Mouse (Mus musculus) kidney, postnatal 0 days (tissue): Measurements from ENCODE around the gene Fbxl2. TPM values are rescaled to one million over a fixed set of nuclear protein-coding genes. Genes with fewer than 3 reads are reported as not detected.
"Not testable (repeated sequence)": the region's sequence is repeated elsewhere in the genome, so short reads cannot be mapped to it uniquely, and the experiment has no call there.

Source experiments
- ATAC-seq: fragments of 200-750 bp; cut with Nextera tagmentation; replicated peaks from 2 replicates; pipeline ENCODE4 v1.8.0; 2017; ENCODE audit warnings: low read depth, moderate number of reproducible peaks, moderate TSS enrichment, moderate library complexity; ENCODE audit not compliant: low FRiP score
- DNase-seq: peaks from one replicate; pipeline ENCODE4 v3.0.0-alpha.2; 2016; ENCODE audit warnings: low spot score
- H3K27ac ChIP-seq: fragments of 300-500 bp; sonication (generic); 2 replicates; pipeline ENCODE4 v1.5.1; 2014; ENCODE audit warnings: mild to moderate bottlenecking
- H3K27me3 ChIP-seq: fragments of 300-500 bp; sonication (generic); 2 replicates; pipeline ENCODE4 v1.6.1; 2014; ENCODE audit warnings: low read length, mixed read lengths; ENCODE audit not compliant: insufficient read depth
- H3K36me3 ChIP-seq: fragments of 300-500 bp; sonication (generic); 2 replicates; pipeline ENCODE4 v1.6.1; 2014; ENCODE audit warnings: low read length, mixed read lengths; ENCODE audit not compliant: insufficient read depth
- H3K4me1 ChIP-seq: fragments of 300-500 bp; sonication (generic); replicated peaks from 2 replicates; pipeline ENCODE4 v1.6.1; 2014; ENCODE audit warnings: antibody characterized with exemption, low read length, mixed read lengths; ENCODE audit not compliant: insufficient read depth
- H3K4me2 ChIP-seq: fragments of 300-500 bp; sonication (generic); 2 replicates; pipeline ENCODE4 v1.6.1; 2014; ENCODE audit warnings: mild to moderate bottlenecking, low read length, moderate library complexity, mixed read lengths
- H3K4me3 ChIP-seq: fragments of 300-500 bp; sonication (generic); replicated peaks from 2 replicates; pipeline ENCODE4 v1.5.1; 2014; ENCODE audit warnings: low read depth, low read length
- H3K9ac ChIP-seq: fragments of 300-500 bp; sonication (generic); 2 replicates; pipeline ENCODE4 v1.6.1; 2014; ENCODE audit warnings: low read depth, low read length
- H3K9me3 ChIP-seq: fragments of 300-500 bp; sonication (generic); replicated peaks from 2 replicates; pipeline ENCODE4 v1.6.1; 2016; ENCODE audit warnings: low read length, inconsistent platforms, mixed read lengths
- CTCF ChIP-seq: IDR thresholded peaks from 2 replicates; pipeline ENCODE4 v1.5.1; 2016; ENCODE audit warnings: antibody characterized with exemption, low read depth, mild to moderate bottlenecking, moderate library complexity
- WGBS: fragments of 180-500 bp; shearing (Covaris S2); extraction: QIAGEN DNeasy Blood & Tissue Kit; methylation state at CpG from one replicate; pipeline ENCODE4 v1.1.7; 2014; 5-methylcytosine and 5-hydroxymethylcytosine counted together
- polyA plus RNA-seq: library from polyadenylated mRNA; unstranded; fragments of >200 nt; fragmentation: Nextera tagmentation; extraction: Ambion mirVana; gene quantifications from 2 replicates; pipeline ENCODE4 v1.2.1, GENCODE M21; 2015

The Fbxl2 gene
- polyA plus RNA-seq, result 2.8 and 3.4 TPM in 2 replicates

DNA sequence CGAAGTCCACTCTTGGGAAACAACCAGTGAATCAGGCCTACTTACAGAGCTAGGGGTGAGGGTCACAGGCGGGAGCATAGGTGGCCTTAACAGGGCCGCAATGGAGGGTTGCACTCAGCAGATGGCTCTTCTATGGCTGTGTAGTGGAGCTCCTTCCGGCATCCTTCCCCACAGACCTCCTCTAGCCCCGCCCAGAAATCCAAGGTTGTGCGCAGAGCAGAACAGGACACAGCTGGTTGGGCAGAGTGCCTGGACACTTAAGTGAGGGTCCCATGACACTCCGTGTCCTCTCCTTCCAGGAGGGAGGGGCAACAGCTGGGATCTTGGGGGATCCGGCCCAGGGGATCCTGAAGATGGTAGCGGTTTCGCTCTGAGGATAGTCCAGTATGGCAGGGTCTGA, at the start of gene Fbxl2:
TSS of gene Fbxl2 (minus strand) at position 164 of the 400 bp plus-strand sequence.
- Histone ChIP-seq H3K4me1 (no peaks in the 10 kb centered on the region), H3K27me3 (no peaks in the 10 kb centered on the region), H3K4me3 (no peak within 1 kb of the TSS), H3K9ac (no peak within 1 kb of the TSS), H3K4me2 (no peak within 1 kb of the TSS), H3K9me3 (no peaks in the 10 kb centered on the region), H3K36me3 (no peaks in the 10 kb centered on the region), H3K27ac (no peak within 1 kb of the TSS)
- ATAC-seq, result 0 out of 2 replicates have a peak, but pooled peaks have one; percentile 46
- TF ChIP-seq CTCF, result no peak
- DNase-seq, result no peak
- 83% methylated on average over 10 of the region's 10 CpGs for WGBS

DNA sequence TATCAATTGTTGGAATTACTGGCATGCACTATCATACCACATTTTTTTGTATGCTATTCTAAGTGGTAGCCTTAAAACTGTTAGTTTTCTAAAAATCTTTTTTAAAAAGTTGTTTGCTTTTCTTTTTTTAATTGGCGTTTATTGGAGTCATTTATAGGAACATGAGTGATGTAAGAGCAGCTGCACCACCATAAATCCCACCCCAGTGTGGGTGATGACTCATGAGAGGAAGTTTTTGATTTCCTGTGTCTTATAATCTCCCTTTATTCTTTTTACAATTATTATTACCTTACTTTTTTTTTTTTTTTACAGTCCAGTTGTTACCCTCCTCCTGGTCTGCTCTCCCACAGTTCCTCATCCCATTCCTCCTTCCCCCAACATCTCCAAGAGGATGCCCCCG, 48.9 kb upstream of the Fbxl2 start:
- DNase-seq (no peak), ATAC-seq (no peak)
- H3K4me3 ChIP-seq, result no peak overlapping the region
- no peaks in the 10 kb centered on the region for H3K9me3 ChIP-seq
- H3K4me2 ChIP-seq, result no peak overlapping the region
- H3K27me3 ChIP-seq, result no peaks in the 10 kb centered on the region
- WGBS, result 77% methylated on average over 2 of the region's 2 CpGs
- no peak for TF ChIP-seq CTCF
- H3K9ac ChIP-seq, result no peak overlapping the region
- no peaks in the 10 kb centered on the region for H3K36me3 ChIP-seq
- H3K4me1 ChIP-seq, result no peaks in the 10 kb centered on the region
- no peak overlapping the region for H3K27ac ChIP-seq

DNA sequence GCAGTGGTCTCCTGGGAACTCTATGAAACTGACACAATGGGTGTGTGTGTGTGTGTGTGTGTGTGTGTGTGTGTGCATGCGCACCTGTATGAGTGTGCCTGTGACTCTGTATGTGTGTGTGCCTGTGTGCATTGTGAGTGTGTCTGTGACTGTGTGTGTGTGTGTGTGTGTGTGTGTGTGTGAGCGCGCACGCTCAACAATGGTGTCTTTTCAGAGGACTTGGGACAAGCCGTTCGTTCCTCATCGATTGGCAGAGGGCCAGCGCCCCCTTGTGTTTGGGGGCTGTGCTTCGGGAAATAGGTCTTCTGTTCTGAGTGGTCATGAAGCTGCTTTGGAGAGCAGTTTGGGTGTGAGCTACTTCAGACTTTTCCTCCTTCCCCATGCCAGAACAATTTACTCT, 46.2 kb upstream of the Fbxl2 start:
- 0 out of 2 replicates have a peak, but pooled peaks have one; percentile 29 for ATAC-seq
- H3K27me3 ChIP-seq, H3K36me3 ChIP-seq, H3K4me3 ChIP-seq, H3K4me2 ChIP-seq, H3K9ac ChIP-seq, H3K4me1 ChIP-seq, H3K9me3 ChIP-seq, H3K27ac ChIP-seq: not testable (repeated sequence)
- WGBS, result 22% methylated on average over 9 of the region's 9 CpGs
- peak; percentile 59 for TF ChIP-seq CTCF
- peak; percentile 11 for DNase-seq

DNA sequence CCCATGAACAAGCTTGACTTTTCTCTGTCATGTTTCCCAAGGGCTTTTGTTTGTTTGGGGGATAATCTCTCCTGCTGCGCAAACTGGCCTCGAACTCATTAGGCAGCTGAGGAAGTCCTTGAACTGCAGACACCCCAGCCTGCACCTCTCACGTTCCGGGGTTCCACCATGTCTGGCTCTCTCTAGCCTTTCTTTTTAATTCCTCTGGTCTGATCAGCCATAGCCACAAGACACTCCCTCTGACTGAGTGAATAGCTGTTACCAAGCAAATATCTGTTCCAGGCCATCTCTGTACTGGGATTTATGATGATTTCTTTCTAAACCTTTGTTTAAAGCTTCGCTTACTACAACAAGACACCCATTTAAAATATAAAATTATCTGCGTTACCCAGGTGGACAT, 42.9 kb upstream of the Fbxl2 start:
- not testable (repeated sequence) for DNase-seq
- 92% methylated on average over 6 of the region's 6 CpGs for WGBS

DNA sequence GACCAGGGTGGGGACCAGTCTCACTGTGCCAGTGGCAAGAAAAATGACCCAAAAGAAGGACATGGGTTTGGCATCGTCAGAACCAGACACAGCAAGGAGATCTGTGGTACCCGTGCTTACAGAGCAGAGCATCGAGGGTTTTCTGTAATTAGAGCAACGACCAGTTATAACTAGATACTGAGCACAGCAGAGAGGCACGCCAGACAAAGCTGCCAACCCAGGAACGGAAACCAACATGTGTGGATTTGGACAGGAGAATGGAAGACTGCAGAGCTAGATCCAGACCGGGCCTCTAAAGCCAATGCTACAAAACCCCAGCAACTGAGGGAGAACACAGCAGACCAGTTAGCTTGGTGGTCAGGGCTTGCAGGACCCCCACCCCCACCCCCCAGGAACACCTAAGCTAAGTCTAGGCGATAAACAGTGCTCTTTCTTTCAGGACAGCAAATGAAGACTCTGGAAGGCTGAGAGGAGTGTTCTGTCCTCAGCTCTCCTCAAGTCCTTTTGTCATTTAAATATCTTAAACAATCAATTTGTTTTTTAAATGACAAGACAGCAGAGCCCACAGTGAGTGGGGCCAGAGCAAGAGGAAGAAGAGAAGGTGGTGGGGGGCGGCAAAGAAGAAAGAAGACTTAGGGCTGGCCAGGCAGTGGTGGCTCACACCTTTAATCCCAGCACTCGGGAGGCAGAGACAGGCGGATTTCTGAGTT, 41.3 kb upstream of the Fbxl2 start:
- no peak overlapping the region for H3K4me2 ChIP-seq
- no peaks in the 10 kb centered on the region for H3K4me1 ChIP-seq
- DNase-seq, result no peak
- no peak overlapping the region for H3K4me3 ChIP-seq
- no peak for ATAC-seq
- WGBS, result 72% methylated on average over 11 of the region's 11 CpGs
- no peak overlapping the region for H3K27ac ChIP-seq
- no peak for TF ChIP-seq CTCF
- H3K9ac ChIP-seq, result no peak overlapping the region
- no peaks in the 10 kb centered on the region for H3K27me3 ChIP-seq
- no peaks in the 10 kb centered on the region for H3K36me3 ChIP-seq
- no peaks in the 10 kb centered on the region for H3K9me3 ChIP-seq

More for the DNA sequence above, 42.9 kb upstream of the Fbxl2 start:
- not testable (repeated sequence) for H3K4me2 ChIP-seq, H3K9ac ChIP-seq, ATAC-seq, H3K4me1 ChIP-seq, H3K9me3 ChIP-seq, H3K36me3 ChIP-seq, H3K27ac ChIP-seq, H3K27me3 ChIP-seq, H3K4me3 ChIP-seq

DNA sequence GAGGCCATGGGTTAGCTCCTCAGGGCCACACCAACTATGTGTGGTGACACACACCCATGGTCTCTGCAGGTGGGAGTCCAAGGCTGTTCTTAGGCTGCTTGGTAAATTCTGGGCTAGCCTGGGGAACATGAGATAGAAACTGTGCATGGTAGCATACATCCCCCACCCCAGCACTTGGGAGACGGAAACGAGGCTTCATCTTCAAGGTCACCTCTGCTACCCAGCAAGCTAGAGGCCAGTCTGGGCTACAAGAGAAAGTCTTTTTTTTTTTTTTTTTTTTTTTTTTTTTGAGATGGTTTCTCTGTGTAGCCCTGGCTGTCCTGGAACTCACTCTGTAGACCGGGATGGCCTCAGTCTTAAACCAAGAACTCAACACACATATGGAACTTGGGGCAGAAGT, 40.4 kb upstream of the Fbxl2 start:
- TF ChIP-seq CTCF, result no peak
- no peaks in the 10 kb centered on the region for H3K27me3 ChIP-seq
- H3K27ac ChIP-seq, result no peak overlapping the region
- H3K4me1 ChIP-seq, result no peaks in the 10 kb centered on the region
- no peak for DNase-seq
- ATAC-seq, result no peak
- WGBS, result 88% methylated on average over 3 of the region's 3 CpGs
- H3K9me3 ChIP-seq, result no peaks in the 10 kb centered on the region
- H3K36me3 ChIP-seq, result no peaks in the 10 kb centered on the region
- H3K9ac ChIP-seq, result no peak overlapping the region
- no peak overlapping the region for H3K4me3 ChIP-seq
- no peak overlapping the region for H3K4me2 ChIP-seq

DNA sequence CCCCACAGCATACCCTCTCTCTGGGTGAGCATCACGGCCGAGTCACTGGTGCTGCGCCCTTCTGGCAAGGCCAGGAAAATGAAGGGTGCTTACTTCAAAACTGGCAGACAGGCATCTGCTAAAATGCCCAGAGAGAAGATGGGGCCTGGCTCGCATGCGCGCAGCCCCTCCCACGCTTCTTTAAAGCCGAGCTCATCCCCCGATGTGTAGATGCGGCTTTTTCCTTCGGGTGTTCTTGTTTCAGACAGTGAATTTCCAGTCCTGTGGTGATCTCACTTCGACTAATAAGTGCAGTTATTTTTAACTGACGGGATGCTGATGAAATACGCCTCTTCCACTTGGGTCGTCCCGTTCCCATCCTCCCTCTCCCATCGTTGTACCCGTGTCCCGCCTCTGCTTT, 27.7 kb upstream of the Fbxl2 start:
- Histone ChIP-seq H3K9ac (no peak overlapping the region), H3K9me3 (no peaks in the 10 kb centered on the region), H3K27me3 (no peaks in the 10 kb centered on the region), H3K36me3 (no peaks in the 10 kb centered on the region), H3K27ac (no peak overlapping the region), H3K4me1 (no peaks in the 10 kb centered on the region), H3K4me3 (no peak overlapping the region), H3K4me2 (no peak overlapping the region)
- no peak for DNase-seq
- 81% methylated on average over 19 of the region's 19 CpGs for WGBS
- TF ChIP-seq CTCF, result no peak
- ATAC-seq, result no peak
